Mouse (Mus musculus): ENCODE measurements around the gene Endod1. TPM values are rescaled to one million over a fixed set of nuclear protein-coding genes. Genes with fewer than 3 reads are reported as not detected.

The Endod1 gene
- total RNA-seq (2021) = 10 to 100 TPM; 74.3 TPM
- long read RNA-seq, experiment 1, full-length matches to known transcripts = 101 of 119 reads
- long read RNA-seq, experiment 1, partial matches to known transcripts = 0 of 119 reads
- long read RNA-seq, experiment 1, other reads (novel, unspliced or antisense) = 18 of 119 reads
- long read RNA-seq, experiment 2, full-length matches to known transcripts = 53 of 74 reads
- long read RNA-seq, experiment 2, partial matches to known transcripts = 21 of 74 reads
- long read RNA-seq, experiment 2, other reads (novel, unspliced or antisense) = 0 of 74 reads

DNA sequence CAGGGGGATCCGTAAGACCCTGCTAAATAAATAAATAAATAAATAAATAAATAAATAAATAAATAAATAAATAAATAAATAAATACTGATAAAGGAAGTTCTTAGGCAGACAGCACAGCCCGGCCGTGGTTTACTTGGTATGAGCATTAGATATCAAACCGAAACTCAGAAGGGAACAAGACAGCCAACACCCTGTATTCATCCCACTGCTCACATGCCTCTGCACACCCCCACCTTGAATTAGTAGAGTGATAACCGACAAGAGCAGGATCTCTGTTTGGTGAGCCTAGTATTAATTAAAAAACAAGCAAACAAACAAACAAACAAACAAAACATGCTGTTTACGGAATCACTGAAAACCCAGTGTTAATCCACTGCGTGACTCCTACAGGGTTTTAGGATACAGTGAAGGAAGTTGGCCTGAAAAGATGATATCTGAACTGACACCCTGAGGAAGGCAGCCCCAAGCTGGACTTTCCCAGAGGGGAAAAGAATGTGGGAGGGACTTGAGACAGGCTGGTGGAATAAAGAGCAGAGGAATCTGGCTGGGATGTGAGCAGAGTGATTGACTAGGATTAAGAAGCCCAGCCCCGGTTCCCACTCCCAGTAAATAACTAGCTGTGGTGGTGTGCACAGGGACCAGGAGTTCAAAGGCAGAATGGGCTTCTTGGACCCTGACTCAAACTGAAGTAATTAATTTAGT, at the start of gene Endod1:
TSS of gene Endod1 (minus strand) at position 155 of the 703 bp plus-strand sequence.
- peak in 1 of 2 experiments; percentile 23 for DNase-seq (ENCODE audit: low spot score in 2 of 2)

DNA sequence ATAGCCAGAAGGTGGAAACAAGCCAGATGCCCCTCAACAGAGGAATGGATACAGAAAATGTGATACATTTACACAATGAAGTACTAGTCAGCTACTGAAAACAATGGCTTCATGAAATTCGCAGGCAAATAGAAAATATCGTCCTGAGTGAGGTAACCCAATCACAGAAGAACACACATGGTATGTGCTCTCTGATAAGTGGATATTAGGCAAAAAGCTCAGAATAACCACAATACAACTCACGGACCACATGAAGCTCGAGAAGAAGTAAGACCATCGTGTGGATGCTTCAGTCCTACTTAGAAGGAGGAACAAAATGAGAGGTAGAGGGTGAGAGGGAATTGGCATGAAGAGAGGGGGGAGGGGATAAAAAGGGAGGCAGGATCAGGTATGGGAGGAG, 27.8 kb upstream of the Endod1 start:
- no peak for DNase-seq (ENCODE audit: low spot score in 2 of 2)

DNA sequence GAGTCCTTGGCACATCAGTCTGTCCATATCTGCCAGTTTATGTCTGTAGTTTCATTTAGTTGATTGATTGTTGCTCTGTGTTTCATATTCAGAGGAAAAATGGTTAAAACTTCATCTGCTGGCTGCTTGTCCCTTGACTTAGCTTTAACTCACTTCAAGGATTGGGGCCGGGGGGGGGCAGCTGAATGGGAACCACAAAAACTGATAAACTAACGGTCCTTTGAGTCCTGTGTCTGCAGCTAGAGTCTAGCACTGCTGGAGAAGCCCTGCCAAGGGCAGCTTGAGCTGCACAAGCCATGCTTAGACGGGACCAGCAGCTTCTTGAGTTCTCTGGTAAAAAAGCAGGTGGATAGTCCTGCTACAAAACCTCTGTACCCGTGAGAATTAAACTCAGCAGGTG, 26.7 kb upstream of the Endod1 start:
- no peak for DNase-seq (ENCODE audit: low spot score in 2 of 2)

GRCm38 (mm10) chr9:14406056-14406455, 24.7 kb upstream of the Endod1 start:
- no peak for DNase-seq (ENCODE audit: low spot score in 2 of 2)

GRCm38 (mm10) chr9:14402099-14402498, 20.8 kb upstream of the Endod1 start:
- no peak for DNase-seq (ENCODE audit: low spot score in 2 of 2)

GRCm38 (mm10) chr9:14400392-14400791, 19.1 kb upstream of the Endod1 start:
- no peak for DNase-seq (ENCODE audit: low spot score in 2 of 2)

GRCm38 (mm10) chr9:14398946-14399345, 17.6 kb upstream of the Endod1 start:
- DNase-seq (ENCODE audit: low spot score in 2 of 2) = no peak

- no peak for DNase-seq (ENCODE audit: low spot score in 2 of 2)
Measured at GRCm38 (mm10) chr9:14398084-14398483, 16.8 kb upstream of the Endod1 start.

- DNase-seq (ENCODE audit: low spot score in 2 of 2) = no peak
Measured at GRCm38 (mm10) chr9:14397449-14397819, 16.1 kb upstream of the Endod1 start.

GRCm38 (mm10) chr9:14396819-14397448, 15.6 kb upstream of the Endod1 start:
- no peak for DNase-seq (ENCODE audit: low spot score in 2 of 2)

DNA sequence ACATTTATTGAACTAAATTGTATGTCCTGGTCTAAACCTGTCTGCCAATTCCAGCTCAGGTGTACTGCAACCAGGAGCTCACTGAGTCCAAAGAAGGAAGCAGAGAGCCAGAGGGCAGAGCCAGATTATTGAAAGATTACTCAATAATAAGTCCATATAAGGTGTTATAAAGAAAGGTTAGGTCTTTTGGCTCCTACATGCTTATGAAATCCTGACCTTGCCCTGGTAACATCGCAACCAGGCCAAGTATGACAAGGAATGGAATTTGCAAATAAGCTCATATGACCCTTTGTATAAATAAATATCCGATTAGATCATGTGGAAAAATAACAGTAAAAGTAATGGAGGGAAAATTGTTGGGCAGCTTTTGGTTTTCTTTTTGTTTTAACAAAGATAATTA, 14.8 kb upstream of the Endod1 start:
- DNase-seq (ENCODE audit: low spot score in 2 of 2) = no peak

- no peak for DNase-seq (ENCODE audit: low spot score in 2 of 2)
Measured at GRCm38 (mm10) chr9:14394956-14395561, 13.8 kb upstream of the Endod1 start.

DNA sequence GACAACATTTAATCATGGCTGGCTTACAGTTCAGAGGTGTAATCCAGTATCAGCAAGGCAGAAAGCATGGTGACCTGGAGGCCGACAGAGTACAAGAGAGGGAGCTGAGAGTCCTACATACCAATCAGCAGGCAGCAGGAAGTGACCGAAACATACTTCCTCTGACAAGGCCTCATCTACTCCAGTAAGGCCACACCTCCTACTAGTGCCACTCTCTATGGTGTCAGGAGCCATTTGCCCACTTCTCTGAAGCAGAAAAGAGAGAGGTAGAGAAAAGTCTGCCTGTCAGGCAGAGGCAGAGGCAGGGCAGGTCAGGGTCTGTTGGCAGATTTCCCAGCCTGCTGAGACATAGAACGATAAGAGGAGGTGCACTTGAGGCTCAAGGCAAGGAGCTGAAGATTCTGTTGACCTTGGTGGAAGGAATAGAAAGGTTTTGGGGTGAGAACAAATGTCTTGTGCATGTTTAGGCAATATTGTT, 10.6 kb upstream of the Endod1 start:
- no peak for DNase-seq (ENCODE audit: low spot score in 2 of 2)

GRCm38 (mm10) chr9:14391286-14391685, 10.0 kb upstream of the Endod1 start:
- DNase-seq (ENCODE audit: low spot score in 2 of 2) = no peak

GRCm38 (mm10) chr9:14390278-14390677, 9.0 kb upstream of the Endod1 start:
- DNase-seq (ENCODE audit: low spot score in 2 of 2) = no peak

DNA sequence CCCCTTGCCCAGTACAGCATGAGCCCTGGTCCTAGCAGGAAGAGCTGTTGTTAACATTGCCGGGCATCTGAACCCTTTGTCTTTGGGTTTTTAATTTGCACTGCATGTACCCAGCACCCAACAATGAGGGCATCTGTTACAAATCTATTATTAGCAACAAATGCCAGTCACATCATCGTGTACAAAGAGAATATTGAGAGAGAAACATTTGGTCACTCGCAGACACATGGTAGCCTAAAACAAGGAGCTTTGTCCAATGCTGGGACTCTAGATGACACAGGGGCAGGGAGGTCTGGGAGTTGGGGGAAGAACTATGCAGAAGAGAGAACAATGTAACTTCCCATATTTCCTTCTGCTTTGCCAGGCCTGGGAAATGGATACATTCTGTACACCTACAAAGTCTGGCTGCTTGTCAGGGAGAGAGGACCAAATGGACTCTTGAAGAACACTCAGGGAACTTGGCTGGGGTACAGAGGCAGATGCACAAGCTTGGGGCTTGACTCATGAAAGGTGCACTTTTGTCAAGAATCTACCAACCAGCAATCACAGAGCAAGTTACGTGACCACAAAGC, 7.8 kb upstream of the Endod1 start:
- DNase-seq (ENCODE audit: low spot score in 2 of 2) = no peak

DNA sequence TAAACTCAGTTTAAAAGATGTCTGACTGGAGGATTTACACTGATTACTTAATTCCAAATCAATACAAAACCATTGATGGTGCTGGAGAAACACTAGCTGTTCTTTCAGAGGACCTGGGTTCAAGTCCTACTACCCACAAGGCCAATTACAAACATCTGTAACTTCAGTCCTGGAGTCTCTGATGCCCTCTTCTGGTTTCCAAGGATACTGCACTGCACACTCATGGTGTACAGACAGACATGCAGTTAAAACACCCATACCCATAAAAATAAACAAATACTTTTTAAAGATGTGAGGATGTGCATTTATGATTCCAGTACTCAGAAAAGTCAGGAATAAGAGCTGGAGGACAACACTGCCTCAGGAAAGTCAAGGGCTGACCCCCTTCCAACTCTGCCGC, 6.7 kb upstream of the Endod1 start:
- no peak for DNase-seq (ENCODE audit: low spot score in 2 of 2)

DNA sequence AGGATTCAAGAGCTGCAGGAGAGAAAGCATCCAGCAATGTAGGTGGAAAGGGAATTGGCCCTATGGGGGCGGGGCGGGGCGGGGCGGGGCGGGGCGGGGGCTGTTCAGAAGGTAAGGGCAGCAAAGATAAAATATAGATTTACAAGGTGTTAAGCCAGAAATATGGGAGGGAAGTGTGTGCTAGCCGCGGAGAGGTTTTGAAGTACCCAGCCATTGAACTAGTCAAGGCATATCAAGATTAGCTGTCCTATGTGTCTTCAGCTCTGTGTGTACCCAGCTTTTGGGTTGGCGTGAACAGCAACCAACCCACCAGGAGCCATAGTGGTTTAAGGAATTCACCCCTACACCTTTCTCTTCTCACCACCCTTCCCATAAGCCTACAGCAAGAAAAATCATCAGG, 5.5 kb upstream of the Endod1 start:
- DNase-seq (ENCODE audit: low spot score in 2 of 2) = no peak

DNA sequence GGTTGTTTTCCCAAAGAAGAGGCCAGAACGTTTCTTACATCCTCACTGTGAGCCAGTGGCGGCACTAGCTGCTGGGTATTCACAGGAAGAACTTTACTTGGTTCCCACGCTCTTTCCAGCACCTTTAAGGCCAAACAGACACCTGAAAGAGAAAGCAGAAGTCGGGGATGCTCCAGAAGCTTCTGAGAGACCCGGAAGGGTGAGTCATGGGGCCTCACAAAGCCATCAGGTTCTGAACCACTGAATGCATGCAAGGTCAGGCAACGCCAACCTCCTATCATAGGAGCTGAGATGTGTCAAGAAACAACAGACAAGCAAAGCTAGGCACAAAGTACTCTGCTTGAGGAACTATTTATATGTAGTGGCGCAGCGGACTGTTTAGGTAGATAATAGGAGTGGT, 4.4 kb upstream of the Endod1 start:
- no peak for DNase-seq (ENCODE audit: low spot score in 2 of 2)

DNA sequence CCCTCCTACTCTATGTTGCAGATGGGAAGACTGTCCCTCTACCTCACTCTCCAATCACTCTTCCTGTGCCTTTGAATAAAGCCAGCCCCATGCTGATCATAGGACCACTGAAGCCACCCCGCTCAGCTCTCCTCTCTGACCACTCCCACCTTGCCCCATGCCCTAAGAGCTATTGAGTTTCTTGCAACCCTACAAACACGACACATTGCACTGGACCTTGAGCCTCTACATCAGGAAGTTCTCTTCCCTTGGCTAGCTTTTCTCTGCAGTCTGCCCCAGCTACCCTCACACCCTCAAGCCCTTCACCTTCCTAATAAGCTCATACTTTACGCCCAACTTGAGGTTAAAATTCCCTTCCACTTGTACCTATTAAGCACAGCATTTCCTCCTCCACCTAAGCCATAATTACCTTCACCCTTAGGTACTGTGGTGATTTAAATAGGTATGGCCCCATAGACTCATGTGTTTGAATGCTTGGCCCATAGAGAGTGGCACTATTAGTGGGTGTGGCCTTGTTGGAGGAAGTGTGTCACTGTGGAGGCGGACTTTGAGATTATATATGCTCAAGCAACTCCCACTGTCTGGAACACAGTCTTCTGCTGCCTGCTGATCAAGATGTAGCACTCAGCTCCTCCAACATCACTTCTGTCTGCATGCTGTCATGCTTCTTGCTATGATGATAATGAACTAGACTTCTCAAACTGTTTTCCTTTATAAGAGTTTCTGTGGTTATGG, 2.0 kb upstream of the Endod1 start:
- DNase-seq (ENCODE audit: low spot score in 2 of 2) = no peak

DNA sequence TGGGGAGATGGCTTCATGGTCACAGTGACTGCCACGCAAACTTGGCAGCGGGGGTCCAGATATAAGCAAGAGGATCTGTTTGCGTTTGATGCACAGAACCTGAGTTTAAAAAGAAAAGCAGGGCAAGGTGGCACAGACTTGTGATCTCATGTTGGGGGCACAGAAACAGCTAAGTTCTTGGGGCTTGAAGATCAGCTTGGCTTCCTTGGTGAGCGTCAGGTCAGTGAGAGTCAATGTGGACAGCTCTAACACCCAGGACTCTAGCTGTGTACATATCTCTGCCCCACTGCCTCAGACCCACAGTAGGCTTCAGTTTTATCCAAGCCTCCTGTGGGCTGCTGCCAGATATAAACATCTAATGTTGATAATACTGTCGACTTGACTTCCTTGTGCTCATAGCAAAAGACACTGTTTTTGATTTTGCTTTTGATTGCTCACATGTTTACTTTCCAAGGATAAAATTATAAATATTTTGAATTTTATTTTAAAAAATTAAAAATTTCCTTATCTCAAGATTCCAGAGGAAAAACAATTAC, 1.0 kb upstream of the Endod1 start:
- DNase-seq (ENCODE audit: low spot score in 2 of 2) = no peak
